Mouse (Mus musculus): ENCODE results near the gene Dusp3. TPM values are rescaled to one million over a fixed set of nuclear protein-coding genes. Genes with fewer than 3 reads are reported as not detected.

Gene Dusp3
- polyA plus RNA-seq, 1 experiment = 0.02 TPM

- Histone ChIP-seq H3K9me3 (ENCODE audit: control insufficient read depth, low read length) (no peaks in the 10 kb centered on the region), H3K36me3 (ENCODE audit: control insufficient read depth) (no peaks in the 10 kb centered on the region; the same call in 1 of the 2 replicates), H3K4me1 (ENCODE audit: control insufficient read depth) (no peaks in the 10 kb centered on the region), H3K4me3 (replicated peaks) (no peak overlapping the region), H3K27me3 (ENCODE audit: control insufficient read depth) (no peaks in the 10 kb centered on the region)
- TF ChIP-seq GATA1 (IDR thresholded peaks at IDR 0.05; ENCODE audit: low read length) (no peak), TAL1 (IDR thresholded peaks at IDR 0.05; ENCODE audit: low read length) (no peak)
These were observed 13.3 kb downstream of the Dusp3 start for GRCm38 (mm10) chr11:101973496-101973895.

DNA sequence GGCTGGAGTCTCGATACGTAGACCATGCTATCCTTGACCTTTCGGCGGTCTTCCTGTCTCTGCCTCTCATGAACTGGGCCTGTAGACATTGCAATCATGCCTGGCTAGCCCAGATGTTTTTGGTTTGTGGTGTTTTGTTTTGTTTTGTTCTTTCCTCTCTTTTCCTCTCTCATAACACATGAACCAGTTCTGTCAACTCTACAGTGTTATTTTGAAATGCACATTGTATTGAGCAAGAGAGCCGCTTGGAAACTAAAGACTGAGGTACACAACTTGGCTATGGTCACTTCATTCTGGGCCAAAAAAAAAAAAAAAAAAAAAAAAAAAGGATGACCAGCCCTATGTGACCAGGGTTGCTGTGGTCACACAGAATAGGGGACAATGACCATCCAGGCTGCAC lies 14.2 kb downstream of the Dusp3 start:
- no peak overlapping the region for H3K4me3 ChIP-seq (replicated peaks)
- H3K27me3 ChIP-seq (ENCODE audit: control insufficient read depth) = peaks cover 4% of the 10 kb centered on the region
- TF ChIP-seq GATA1 (IDR thresholded peaks at IDR 0.05; ENCODE audit: low read length) = no peak
- H3K36me3 ChIP-seq (ENCODE audit: control insufficient read depth) = no peaks in the 10 kb centered on the region; the same call in 1 of the 2 replicates
- no peaks in the 10 kb centered on the region for H3K9me3 ChIP-seq (ENCODE audit: control insufficient read depth, low read length)
- H3K4me1 ChIP-seq (ENCODE audit: control insufficient read depth) = no peaks in the 10 kb centered on the region

GRCm38 (mm10) chr11:101972097-101972496 lies 14.7 kb downstream of the Dusp3 start:
- H3K9me3 ChIP-seq (ENCODE audit: control insufficient read depth, low read length) = no peaks in the 10 kb centered on the region
- H3K36me3 ChIP-seq (ENCODE audit: control insufficient read depth) = no peaks in the 10 kb centered on the region; the same call in 1 of the 2 replicates
- peaks cover 10% of the 10 kb centered on the region for H3K27me3 ChIP-seq (ENCODE audit: control insufficient read depth)
- H3K4me1 ChIP-seq (ENCODE audit: control insufficient read depth) = no peaks in the 10 kb centered on the region
- no peak for TF ChIP-seq TAL1 (IDR thresholded peaks at IDR 0.05; ENCODE audit: low read length)
- TF ChIP-seq GATA1 (IDR thresholded peaks at IDR 0.05; ENCODE audit: low read length) = no peak
- no peak overlapping the region for H3K4me3 ChIP-seq (replicated peaks)

DNA sequence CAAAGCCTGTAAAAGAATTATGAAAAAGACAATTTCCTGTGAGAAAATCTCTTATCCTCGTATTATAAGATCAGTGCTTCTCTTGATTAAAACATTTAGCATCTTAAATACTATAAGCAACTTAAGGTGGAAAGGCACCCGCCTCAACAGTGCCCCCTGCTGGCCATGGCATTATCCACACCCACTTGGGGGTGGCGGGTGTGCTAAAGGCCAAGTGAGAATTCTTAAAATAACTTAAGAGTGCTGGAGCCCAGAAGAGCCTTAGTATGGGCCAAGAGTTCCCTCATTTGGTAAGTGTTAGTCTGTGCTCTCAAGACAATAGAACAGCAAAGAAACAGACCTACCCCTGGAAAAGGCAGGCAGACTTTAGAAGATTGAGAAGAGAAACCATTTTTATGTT lies 15.4 kb downstream of the Dusp3 start:
- H3K4me3 ChIP-seq (replicated peaks) = no peak overlapping the region
- no peaks in the 10 kb centered on the region; the same call in 1 of the 2 replicates for H3K36me3 ChIP-seq (ENCODE audit: control insufficient read depth)
- H3K9me3 ChIP-seq (ENCODE audit: control insufficient read depth, low read length) = no peaks in the 10 kb centered on the region
- H3K4me1 ChIP-seq (ENCODE audit: control insufficient read depth) = no peaks in the 10 kb centered on the region
- peaks cover 17% of the 10 kb centered on the region for H3K27me3 ChIP-seq (ENCODE audit: control insufficient read depth)
- TF ChIP-seq GATA1 (IDR thresholded peaks at IDR 0.05; ENCODE audit: low read length) (no peak), TAL1 (IDR thresholded peaks at IDR 0.05; ENCODE audit: low read length) (no peak)

DNA sequence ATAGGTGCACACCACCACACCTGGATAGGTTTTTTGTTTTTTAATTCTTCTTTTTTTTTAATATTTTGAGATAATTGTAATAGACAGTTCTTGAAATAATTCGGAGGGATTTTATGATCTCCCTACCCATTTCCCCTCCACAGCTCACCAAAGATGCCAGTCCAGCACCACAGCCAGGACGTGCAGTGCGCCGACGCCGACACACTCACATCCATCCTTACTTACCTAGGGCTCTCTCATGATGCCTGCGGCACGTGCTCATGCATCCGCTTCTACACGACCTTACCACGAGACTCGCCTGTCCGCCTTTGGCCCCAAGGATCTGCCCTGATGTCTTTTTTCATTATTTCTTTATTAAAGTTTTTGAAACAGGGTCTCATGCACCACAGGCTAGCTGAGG lies 17.0 kb downstream of the Dusp3 start:
- no peaks in the 10 kb centered on the region for H3K4me1 ChIP-seq (ENCODE audit: control insufficient read depth)
- H3K9me3 ChIP-seq (ENCODE audit: control insufficient read depth, low read length) = no peaks in the 10 kb centered on the region
- peaks cover 32% of the 10 kb centered on the region for H3K27me3 ChIP-seq (ENCODE audit: control insufficient read depth)
- H3K36me3 ChIP-seq (ENCODE audit: control insufficient read depth) = no peaks in the 10 kb centered on the region; the same call in 1 of the 2 replicates
- TF ChIP-seq TAL1 (IDR thresholded peaks at IDR 0.05; ENCODE audit: low read length) = no peak
- TF ChIP-seq GATA1 (IDR thresholded peaks at IDR 0.05; ENCODE audit: low read length) = no peak
- no peak overlapping the region for H3K4me3 ChIP-seq (replicated peaks)

DNA sequence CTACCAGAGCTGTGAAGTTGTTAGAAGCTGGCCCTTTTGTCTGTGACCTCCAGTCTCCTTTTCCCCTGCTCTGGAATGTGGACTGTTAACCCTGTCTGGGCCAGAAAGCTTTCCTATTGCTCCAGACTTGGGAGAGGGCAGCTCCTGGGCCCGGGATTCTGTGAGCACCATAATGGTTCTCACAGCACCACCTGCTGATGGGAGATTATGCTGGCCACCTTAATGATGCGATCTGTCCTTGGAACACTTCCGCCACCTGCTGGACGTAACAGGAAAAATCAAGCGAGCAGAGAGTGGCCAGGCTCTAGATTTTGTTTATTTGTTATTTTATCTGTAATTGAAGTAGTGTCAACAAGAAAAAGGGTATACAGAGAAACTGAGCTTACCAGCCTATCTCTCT lies 18.0 kb downstream of the Dusp3 start:
- Histone ChIP-seq H3K9me3 (ENCODE audit: control insufficient read depth, low read length) (peaks cover 3% of the 10 kb centered on the region; the same call in 1 of the 2 replicates), H3K27me3 (ENCODE audit: control insufficient read depth) (peaks cover 43% of the 10 kb centered on the region), H3K36me3 (ENCODE audit: control insufficient read depth) (no peaks in the 10 kb centered on the region), H3K4me1 (ENCODE audit: control insufficient read depth) (no peaks in the 10 kb centered on the region), H3K4me3 (replicated peaks) (no peak overlapping the region)
- TF ChIP-seq TAL1 (IDR thresholded peaks at IDR 0.05; ENCODE audit: low read length) (no peak), GATA1 (IDR thresholded peaks at IDR 0.05; ENCODE audit: low read length) (no peak)

DNA sequence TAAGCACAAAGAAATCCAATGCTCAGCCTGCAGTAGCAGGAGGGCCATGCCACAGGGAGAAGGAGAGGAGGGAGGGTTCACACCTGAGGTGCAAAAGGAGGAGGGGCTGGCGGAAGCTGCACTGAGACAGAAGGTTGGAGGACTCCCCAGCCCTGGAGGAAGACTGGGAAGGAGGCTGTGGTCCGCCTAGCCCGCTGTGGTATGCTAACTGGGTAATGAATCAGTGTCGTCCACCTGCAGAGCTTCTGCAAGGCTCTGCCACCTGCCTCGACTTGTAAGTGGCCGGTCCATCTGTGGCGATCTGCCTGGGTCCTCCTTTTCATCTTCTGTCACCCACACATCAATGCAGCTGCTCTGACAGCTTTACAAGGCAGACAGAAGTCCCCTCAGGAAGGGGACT lies 18.5 kb downstream of the Dusp3 start:
- no peaks in the 10 kb centered on the region for H3K4me1 ChIP-seq (ENCODE audit: control insufficient read depth)
- peaks cover 48% of the 10 kb centered on the region for H3K27me3 ChIP-seq (ENCODE audit: control insufficient read depth)
- H3K4me3 ChIP-seq (replicated peaks) = no peak overlapping the region

DNA sequence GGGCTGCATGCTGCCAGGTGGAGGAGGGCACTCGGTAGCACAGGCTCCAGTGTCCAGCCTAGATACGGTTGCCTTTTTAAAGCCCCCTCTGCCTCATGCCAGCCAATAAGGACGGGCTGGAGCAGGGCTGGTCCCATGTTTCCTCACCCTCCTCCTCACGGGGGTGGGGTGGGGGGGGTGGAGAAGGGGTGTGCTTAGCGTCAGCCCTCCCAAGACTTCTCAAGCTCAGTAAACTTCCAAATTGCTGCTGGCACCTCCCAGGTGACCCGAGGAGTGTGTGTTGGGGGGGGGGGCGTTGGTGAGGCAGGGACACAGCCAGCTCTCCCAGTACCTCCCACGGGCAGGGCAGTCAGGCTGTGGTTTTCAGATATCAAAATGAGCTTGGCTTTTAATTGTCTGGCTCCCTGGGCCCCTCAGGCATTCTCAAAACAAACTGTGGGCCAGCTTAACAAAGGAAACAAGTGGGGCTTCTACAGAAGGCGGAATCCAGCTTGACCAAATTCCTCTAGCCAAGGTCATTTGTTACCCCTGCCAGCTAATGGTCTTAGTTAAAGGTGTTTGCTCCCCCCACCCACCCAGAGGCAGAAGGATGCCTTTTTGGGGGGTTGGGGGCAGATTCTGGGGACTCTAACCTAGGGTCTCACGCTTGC lies 19.7 kb downstream of the Dusp3 start, which contains the start of gene Sost:
Gene Sost, minus strand, starts transcription at position 51 of the 650 bp plus-strand sequence.
- no peak for TF ChIP-seq GATA1 (IDR thresholded peaks at IDR 0.05; ENCODE audit: low read length)
- TF ChIP-seq TAL1 (IDR thresholded peaks at IDR 0.05; ENCODE audit: low read length) = no peak
- Histone ChIP-seq H3K4me1 (ENCODE audit: control insufficient read depth) (no peaks in the 10 kb centered on the region), H3K9me3 (ENCODE audit: control insufficient read depth, low read length) (peaks cover 3% of the 10 kb centered on the region; the same call in 1 of the 2 replicates), H3K4me3 (replicated peaks) (no peak within 1 kb of the TSS), H3K27me3 (ENCODE audit: control insufficient read depth) (peaks cover 60% of the 10 kb centered on the region), H3K36me3 (ENCODE audit: control insufficient read depth) (no peaks in the 10 kb centered on the region)

More for the DNA sequence above, 18.5 kb downstream of the Dusp3 start:
- Histone ChIP-seq H3K9me3 (ENCODE audit: control insufficient read depth, low read length) (peaks cover 3% of the 10 kb centered on the region; the same call in 1 of the 2 replicates), H3K36me3 (ENCODE audit: control insufficient read depth) (no peaks in the 10 kb centered on the region)
- TF ChIP-seq GATA1 (IDR thresholded peaks at IDR 0.05; ENCODE audit: low read length) (no peak), TAL1 (IDR thresholded peaks at IDR 0.05; ENCODE audit: low read length) (no peak)

DNA sequence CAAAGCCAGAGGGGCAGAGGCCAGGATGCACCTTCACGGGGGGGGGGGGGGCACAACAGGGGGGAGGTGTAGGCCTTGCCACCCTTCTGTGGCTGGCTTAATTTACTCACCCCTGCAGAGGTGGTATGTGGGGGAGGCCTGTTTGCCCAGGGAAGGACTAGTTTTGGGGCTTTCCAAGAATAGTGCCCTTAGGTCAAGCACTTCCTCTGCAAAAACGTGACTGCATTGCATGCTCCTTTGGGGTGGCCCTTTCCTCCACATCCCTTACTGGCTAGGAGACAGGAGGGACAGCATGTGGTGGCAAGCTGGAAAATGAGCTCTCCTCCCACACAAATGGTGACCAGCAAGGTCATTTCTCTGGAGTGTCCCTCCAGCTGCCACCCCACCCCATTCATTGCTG lies 21.3 kb downstream of the Dusp3 start:
- no peak for TF ChIP-seq TAL1 (IDR thresholded peaks at IDR 0.05; ENCODE audit: low read length)
- TF ChIP-seq GATA1 (IDR thresholded peaks at IDR 0.05; ENCODE audit: low read length) = no peak
- no peaks in the 10 kb centered on the region for H3K36me3 ChIP-seq (ENCODE audit: control insufficient read depth)
- peaks cover 75% of the 10 kb centered on the region for H3K27me3 ChIP-seq (ENCODE audit: control insufficient read depth)
- peaks cover 3% of the 10 kb centered on the region; the same call in 1 of the 2 replicates for H3K9me3 ChIP-seq (ENCODE audit: control insufficient read depth, low read length)
- H3K4me3 ChIP-seq (replicated peaks) = no peak overlapping the region
- no peaks in the 10 kb centered on the region for H3K4me1 ChIP-seq (ENCODE audit: control insufficient read depth)
